In the genomic region with DNA sequence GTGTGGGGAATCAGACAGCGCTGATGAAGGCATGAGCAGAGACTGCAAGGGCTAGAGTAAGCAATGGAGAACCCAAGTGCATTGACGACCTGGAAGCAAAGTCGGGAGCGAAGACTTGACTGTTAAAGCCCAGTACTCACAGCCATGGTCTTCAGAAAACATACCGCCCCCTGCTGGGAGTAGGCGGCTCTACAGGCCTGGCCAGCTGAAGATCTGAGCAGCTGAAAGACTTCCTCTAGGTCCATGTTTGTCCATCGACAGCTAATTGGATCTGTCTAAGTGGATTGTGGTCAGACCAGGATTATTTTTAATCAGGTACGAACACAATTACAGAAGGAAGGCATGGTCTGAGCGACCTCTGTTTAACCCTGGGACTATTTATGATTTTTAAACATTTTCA, we compare ENCODE assay signal across 8 mouse cellular contexts.
DNase-seq lines count a peak whose midpoint lies in the region.

No protein-coding gene starts in this region.

- DNase-seq in cerebellum, adult 11 months, result peak; percentile 7
- no peak for DNase-seq in cerebellum, adult 8-10 months
- DNase-seq in left cerebral cortex, adult 11 months (ENCODE audit: low spot score), result peak; percentile 11
- no peak for DNase-seq in left cerebral cortex, adult 8-10 months (ENCODE audit: low spot score in 2 of 2)
- DNase-seq in adrenal gland, adult 2 months, result peak; percentile 31
- DNase-seq in kidney, postnatal 36 days, result peak; percentile 8 to 57
- peak; percentile 63 for DNase-seq in thymus, postnatal 4 days
- DNase-seq in frontal cortex, postnatal 10 days (ENCODE audit: low spot score in 2 of 2), result no peak

Comparison
In these comparisons a context has a peak if more than half of its experiments do, and no peak if none do; other contexts are left out.
1. DNase-seq: peak in cerebellum, adult 11 months (single experiment), left cerebral cortex, adult 11 months (single experiment), adrenal gland, adult 2 months (single experiment), kidney, postnatal 36 days (2 of 2) and thymus, postnatal 4 days (single experiment); none in cerebellum, adult 8-10 months (single experiment), left cerebral cortex, adult 8-10 months (0 of 2) and frontal cortex, postnatal 10 days (0 of 2).